Mouse (Mus musculus) olfactory bulb, adult 2 months (tissue): ENCODE measurements around the gene Icam1.

ENCODE experiments used
- CTCF ChIP-seq: fragments of 200-500 bp; IDR thresholded peaks from 2 replicates; pipeline ENCODE4 v1.5.1; 2012; ENCODE audit warnings: low read depth, mild to moderate bottlenecking, low read length, moderate library complexity; ENCODE audit not compliant: insufficient read depth
- POLR2A ChIP-seq: fragments of 200-500 bp; IDR thresholded peaks from 2 replicates; pipeline ENCODE4 v1.6.1; 2012; ENCODE audit warnings: mild to moderate bottlenecking, low read depth, low read length, moderate library complexity; ENCODE audit not compliant: insufficient read depth

GRCm38 (mm10) chr9:21074173-21074572 is 58.4 kb downstream of the Icam1 start:
- TF ChIP-seq CTCF (no peak), POLR2A (no peak)
